Mouse (Mus musculus): Measurements from ENCODE around the gene Yars2. TPM values are rescaled to one million over a fixed set of nuclear protein-coding genes. Genes with fewer than 3 reads are reported as not detected.

Yars2 gene
- polyA plus RNA-seq, 1 experiment from 2014 or later = 14.1 TPM

GRCm38 (mm10) chr16:16261481-16261880, 41.3 kb upstream of the Yars2 start:
- Histone ChIP-seq H3K9me3 (ENCODE audit: low read length) (no peaks in the 10 kb centered on the region), H3K9ac (replicated peaks; ENCODE audit: low read depth) (no peak overlapping the region), H3K4me1 (ENCODE audit: insufficient read depth, low read depth, low read length) (no peaks in the 10 kb centered on the region), H3K4me2 (replicated peaks; ENCODE audit: low read depth, low read length) (no peak overlapping the region), H3K27ac (ENCODE audit: low read length) (no peak overlapping the region; the same call in 1 of the 2 replicates), H3K27me3 (replicated peaks; ENCODE audit: insufficient read depth, low read length) (no peaks in the 10 kb centered on the region), H3K4me3 (ENCODE audit: low read depth, low read length) (no peak overlapping the region), H3K36me3 (ENCODE audit: insufficient read depth, low read length) (no peaks in the 10 kb centered on the region)
- ATAC-seq = peak; percentile 49
- peak; percentile 68 for DNase-seq (ENCODE audit: low spot score)
- peak; percentile 18 for TF ChIP-seq CTCF (IDR thresholded peaks at IDR 0.05)
- peak; percentile 57 for TF ChIP-seq EP300 (IDR thresholded peaks at IDR 0.05)
- 41% methylated on average over 6 of the region's 6 CpGs for WGBS

DNA sequence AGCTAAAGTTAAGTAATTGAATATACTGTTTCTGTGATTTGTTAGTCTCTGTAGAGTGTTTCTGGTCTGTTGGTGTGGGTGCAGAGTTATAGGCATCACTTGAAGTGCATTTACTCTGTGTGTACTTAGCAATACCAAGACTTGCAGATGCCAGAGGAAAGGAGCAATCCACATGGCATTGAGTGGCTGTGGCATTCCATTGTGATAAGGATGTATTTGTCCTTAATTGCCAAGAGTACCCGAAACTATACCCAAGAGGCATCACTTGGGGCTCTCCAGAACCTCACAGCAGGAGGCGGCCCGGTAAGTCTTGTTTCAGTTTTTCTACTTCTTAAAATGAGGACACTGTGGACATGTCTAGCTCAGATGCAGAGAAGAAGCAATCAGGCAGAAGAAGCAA, 40.3 kb upstream of the Yars2 start:
- WGBS = 63% methylated on average over 3 of the region's 3 CpGs
- peak; percentile 93 for TF ChIP-seq EP300 (IDR thresholded peaks at IDR 0.05)
- TF ChIP-seq CTCF (IDR thresholded peaks at IDR 0.05) = no peak

DNA sequence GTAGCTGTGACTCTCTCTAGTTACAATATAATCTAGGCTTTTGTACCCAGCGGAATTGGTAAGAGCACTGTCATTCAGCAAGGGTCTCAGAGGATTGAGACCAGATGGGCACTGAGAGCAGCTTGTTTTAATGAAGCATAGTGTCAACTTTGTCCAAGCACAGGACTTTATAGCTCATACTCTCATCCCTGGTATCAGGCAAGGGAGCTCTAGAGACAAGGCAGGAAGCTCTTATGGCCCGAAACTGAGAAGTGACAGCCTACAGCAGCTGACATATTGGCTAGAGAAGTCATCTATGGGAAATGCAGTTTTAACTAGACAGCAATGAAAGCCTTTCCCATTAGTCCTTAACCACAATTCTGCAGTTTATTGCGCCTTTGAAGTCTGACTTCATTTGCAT, 29.8 kb upstream of the Yars2 start:
- Histone ChIP-seq H3K4me1 (ENCODE audit: insufficient read depth, low read depth, low read length) (no peaks in the 10 kb centered on the region), H3K4me2 (replicated peaks; ENCODE audit: low read depth, low read length) (no peak overlapping the region), H3K4me3 (ENCODE audit: low read depth, low read length) (no peak overlapping the region), H3K27ac (ENCODE audit: low read length) (no peak overlapping the region), H3K27me3 (replicated peaks; ENCODE audit: insufficient read depth, low read length) (no peaks in the 10 kb centered on the region), H3K9ac (replicated peaks; ENCODE audit: low read depth) (no peak overlapping the region), H3K9me3 (ENCODE audit: low read length) (no peaks in the 10 kb centered on the region), H3K36me3 (ENCODE audit: insufficient read depth, low read length) (no peaks in the 10 kb centered on the region)
- no peak for DNase-seq (ENCODE audit: low spot score)
- TF ChIP-seq CTCF (IDR thresholded peaks at IDR 0.05) (no peak), EP300 (IDR thresholded peaks at IDR 0.05) (no peak)
- ATAC-seq = no peak
- WGBS = 66% methylated on average over 3 of the region's 3 CpGs

More for the DNA sequence above, 40.3 kb upstream of the Yars2 start:
- Histone ChIP-seq H3K27me3 (replicated peaks; ENCODE audit: insufficient read depth, low read length) (no peaks in the 10 kb centered on the region), H3K4me1 (ENCODE audit: insufficient read depth, low read depth, low read length) (no peaks in the 10 kb centered on the region), H3K9me3 (ENCODE audit: low read length) (no peaks in the 10 kb centered on the region), H3K4me3 (ENCODE audit: low read depth, low read length) (no peak overlapping the region), H3K9ac (replicated peaks; ENCODE audit: low read depth) (no peak overlapping the region), H3K4me2 (replicated peaks; ENCODE audit: low read depth, low read length) (no peak overlapping the region), H3K36me3 (ENCODE audit: insufficient read depth, low read length) (no peaks in the 10 kb centered on the region), H3K27ac (ENCODE audit: low read length) (0 out of 2 replicates have a peak overlapping the region, but pooled peaks have one; percentile 17)
- DNase-seq (ENCODE audit: low spot score) (peak; percentile 58), ATAC-seq (peak; percentile 90)

GRCm38 (mm10) chr16:16273752-16274151, 29.0 kb upstream of the Yars2 start:
- no peaks in the 10 kb centered on the region for H3K9me3 ChIP-seq (ENCODE audit: low read length)
- 85% methylated on average over 6 of the region's 6 CpGs for WGBS
- ATAC-seq = no peak
- DNase-seq (ENCODE audit: low spot score) = no peak
- no peak overlapping the region for H3K27ac ChIP-seq (ENCODE audit: low read length)
- TF ChIP-seq EP300 (IDR thresholded peaks at IDR 0.05) (no peak), CTCF (IDR thresholded peaks at IDR 0.05) (no peak)
- H3K4me3 ChIP-seq (ENCODE audit: low read depth, low read length) = no peak overlapping the region
- no peaks in the 10 kb centered on the region for H3K27me3 ChIP-seq (replicated peaks; ENCODE audit: insufficient read depth, low read length)
- no peak overlapping the region for H3K4me2 ChIP-seq (replicated peaks; ENCODE audit: low read depth, low read length)
- no peak overlapping the region for H3K9ac ChIP-seq (replicated peaks; ENCODE audit: low read depth)
- H3K4me1 ChIP-seq (ENCODE audit: insufficient read depth, low read depth, low read length) = no peaks in the 10 kb centered on the region
- no peaks in the 10 kb centered on the region for H3K36me3 ChIP-seq (ENCODE audit: insufficient read depth, low read length)

DNA sequence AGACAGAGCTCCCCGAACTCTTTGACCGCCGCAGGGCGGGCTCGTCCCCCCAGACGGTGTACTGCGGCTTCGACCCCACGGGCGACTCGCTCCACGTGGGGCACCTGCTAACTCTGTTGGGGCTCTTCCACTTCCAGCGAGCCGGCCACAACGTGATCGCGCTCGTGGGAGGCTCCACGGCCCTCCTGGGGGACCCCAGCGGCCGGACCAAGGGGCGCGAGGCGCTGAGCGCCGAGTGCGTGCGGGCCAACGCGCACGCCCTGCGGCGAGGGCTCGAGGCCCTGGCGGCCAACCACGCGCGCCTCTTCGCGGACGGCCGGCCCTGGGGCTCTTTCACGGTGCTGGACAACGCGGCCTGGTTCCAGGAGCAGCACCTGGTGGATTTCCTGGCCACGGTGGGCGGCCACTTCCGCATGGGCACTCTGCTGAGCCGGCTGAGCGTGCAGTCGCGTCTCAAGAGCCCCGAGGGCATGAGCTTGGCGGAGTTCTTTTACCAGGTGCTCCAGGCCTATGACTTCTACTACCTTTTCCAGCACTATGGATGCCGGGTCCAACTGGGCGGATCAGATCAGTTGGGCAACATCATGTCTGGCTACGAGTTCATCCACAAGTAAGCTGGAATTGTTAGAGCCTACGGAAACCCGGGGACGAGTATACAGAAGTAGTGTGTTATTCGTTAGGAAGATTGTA, 518 bp downstream of the Yars2 start:
- H3K27me3 ChIP-seq (replicated peaks; ENCODE audit: insufficient read depth, low read length) = no peaks in the 10 kb centered on the region
- peak; percentile 40 for ATAC-seq
- H3K27ac ChIP-seq (ENCODE audit: low read length) = peak overlapping the region; percentile 96
- peaks cover 3% of the 10 kb centered on the region; the same call in 1 of the 2 replicates for H3K4me1 ChIP-seq (ENCODE audit: insufficient read depth, low read depth, low read length)
- WGBS = 2% methylated on average over 49 of the region's 61 CpGs
- TF ChIP-seq CTCF (IDR thresholded peaks at IDR 0.05) = no peak
- no peak for TF ChIP-seq EP300 (IDR thresholded peaks at IDR 0.05)
- DNase-seq (ENCODE audit: low spot score) = peak; percentile 56
- no peaks in the 10 kb centered on the region; the same call in 1 of the 2 replicates for H3K36me3 ChIP-seq (ENCODE audit: insufficient read depth, low read length)
- peak overlapping the region; percentile 97 for H3K4me2 ChIP-seq (replicated peaks; ENCODE audit: low read depth, low read length)
- peak overlapping the region; percentile 70 for H3K9ac ChIP-seq (replicated peaks; ENCODE audit: low read depth)
- H3K4me3 ChIP-seq (ENCODE audit: low read depth, low read length) = peak overlapping the region; percentile 82
- no peaks in the 10 kb centered on the region for H3K9me3 ChIP-seq (ENCODE audit: low read length)

DNA sequence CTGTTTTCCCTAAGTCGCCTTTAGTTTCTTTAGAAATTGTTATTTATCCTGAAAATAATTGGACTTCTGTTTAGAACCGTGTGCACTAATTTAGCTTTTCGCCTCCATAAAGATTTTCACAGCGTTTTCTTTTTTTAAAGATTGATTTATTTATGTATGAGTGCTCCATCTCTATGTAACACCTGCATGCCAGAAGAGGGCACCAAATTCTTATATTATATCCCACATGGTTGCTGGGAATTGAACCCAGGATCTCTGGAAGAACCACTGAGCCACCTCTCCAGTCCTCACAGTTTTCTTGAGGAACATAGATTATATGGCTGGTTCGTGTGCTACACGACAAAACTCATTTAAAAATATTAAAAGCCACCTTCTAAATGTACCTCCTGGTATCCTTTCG, 1.1 kb downstream of the Yars2 start:
- Histone ChIP-seq H3K4me3 (ENCODE audit: low read depth, low read length) (peak overlapping the region; percentile 82), H3K27me3 (replicated peaks; ENCODE audit: insufficient read depth, low read length) (no peaks in the 10 kb centered on the region), H3K9me3 (ENCODE audit: low read length) (no peaks in the 10 kb centered on the region), H3K36me3 (ENCODE audit: insufficient read depth, low read length) (no peaks in the 10 kb centered on the region; the same call in 1 of the 2 replicates), H3K4me2 (replicated peaks; ENCODE audit: low read depth, low read length) (peak overlapping the region; percentile 97), H3K4me1 (ENCODE audit: insufficient read depth, low read depth, low read length) (peaks cover 3% of the 10 kb centered on the region; the same call in 1 of the 2 replicates), H3K27ac (ENCODE audit: low read length) (peak overlapping the region; percentile 96), H3K9ac (replicated peaks; ENCODE audit: low read depth) (peak overlapping the region; percentile 70; the same call in 1 of the 2 replicates)
- DNase-seq (ENCODE audit: low spot score) = peak; percentile 40
- 16% methylated on average over 7 of the region's 7 CpGs for WGBS
- ATAC-seq = no peak
- TF ChIP-seq EP300 (IDR thresholded peaks at IDR 0.05) = no peak
- peak; percentile 31; the same call in 1 of the 2 replicates for TF ChIP-seq CTCF (IDR thresholded peaks at IDR 0.05)
